Mouse (Mus musculus) liver, embryonic 13.5 days (tissue): ENCODE results near the gene Mrpl14. TPM values are rescaled to one million over a fixed set of nuclear protein-coding genes. Genes with fewer than 3 reads are reported as not detected.

Source experiments
- ATAC-seq: fragments of 200-750 bp; cut with Nextera tagmentation; 2 replicates; pipeline ENCODE4 v1.8.0; 2017; ENCODE audit warnings: low read depth, mild to moderate bottlenecking, moderate number of reproducible peaks, moderate library complexity
- DNase-seq: peaks from one replicate; pipeline ENCODE4 v3.0.0; 2022
- H3K27ac ChIP-seq: fragments of 300-500 bp; sonication (generic); 2 replicates; pipeline ENCODE4 v1.5.1; 2015; ENCODE audit warnings: moderate library complexity, mild to moderate bottlenecking, inconsistent platforms
- H3K27me3 ChIP-seq: fragments of 300-500 bp; sonication (generic); 2 replicates; pipeline ENCODE4 v1.6.1; 2015; ENCODE audit warnings: mild to moderate bottlenecking, inconsistent platforms
- H3K36me3 ChIP-seq: fragments of 300-500 bp; sonication (generic); 2 replicates; pipeline ENCODE4 v1.6.1; 2015; ENCODE audit warnings: mild to moderate bottlenecking, inconsistent platforms
- H3K4me1 ChIP-seq: fragments of 300-500 bp; sonication (generic); replicated peaks from 2 replicates; pipeline ENCODE4 v1.6.1; 2015; ENCODE audit warnings: inconsistent platforms
- H3K4me2 ChIP-seq: fragments of 300-500 bp; sonication (generic); 2 replicates; pipeline ENCODE4 v1.6.1; 2015; ENCODE audit warnings: inconsistent platforms, mild to moderate bottlenecking, moderate library complexity
- H3K4me3 ChIP-seq: fragments of 300-500 bp; sonication (generic); replicated peaks from 2 replicates; pipeline ENCODE4 v1.5.1; 2015; ENCODE audit warnings: mild to moderate bottlenecking, inconsistent platforms
- H3K9ac ChIP-seq: fragments of 300-500 bp; sonication (generic); 2 replicates; pipeline ENCODE4 v1.6.1; 2015; ENCODE audit warnings: mild to moderate bottlenecking, inconsistent platforms
- H3K9me3 ChIP-seq: fragments of 300-500 bp; sonication (generic); replicated peaks from 2 replicates; pipeline ENCODE4 v1.6.1; 2016; ENCODE audit warnings: inconsistent platforms
- WGBS: fragments of 180-500 bp; shearing (Covaris S2); methylation state at CpG from one replicate; pipeline ENCODE4 v1.1.7; 2015; ENCODE audit not compliant: insufficient replicate concordance; 5-methylcytosine and 5-hydroxymethylcytosine counted together
- polyA plus RNA-seq: library from polyadenylated mRNA; unstranded; fragments of >200 nt; fragmentation: Nextera tagmentation; extraction: Ambion mirVana; gene quantifications from 2 replicates; pipeline ENCODE4 v1.2.1, GENCODE M21; 2015

The Mrpl14 gene
- polyA plus RNA-seq, 1 experiment from 2014 or later, result 133 TPM

- peaks cover 18% of the 10 kb centered on the region for H3K36me3 ChIP-seq
- H3K4me2 ChIP-seq, result no peak overlapping the region
- ATAC-seq (peak; percentile 38; the same call in 1 of the 2 replicates), DNase-seq (no peak)
- no peak overlapping the region for H3K4me3 ChIP-seq
- H3K9ac ChIP-seq, result no peak overlapping the region
- no peaks in the 10 kb centered on the region for H3K9me3 ChIP-seq
- H3K4me1 ChIP-seq, result peaks cover 34% of the 10 kb centered on the region
- H3K27ac ChIP-seq, result 0 out of 2 replicates have a peak overlapping the region, but pooled peaks have one; percentile 36
- H3K27me3 ChIP-seq, result no peaks in the 10 kb centered on the region
- 38% methylated on average over 4 of the region's 4 CpGs for WGBS
Observed at GRCm38 (mm10) chr17:45702254-45702653, 16.1 kb downstream of the Mrpl14 start.

- H3K4me1 ChIP-seq, result peaks cover 34% of the 10 kb centered on the region
- H3K9ac ChIP-seq, result no peak overlapping the region
- H3K27me3 ChIP-seq, result no peaks in the 10 kb centered on the region
- H3K9me3 ChIP-seq, result no peaks in the 10 kb centered on the region
- H3K27ac ChIP-seq, result no peak overlapping the region
- DNase-seq, result no peak
- ATAC-seq, result peak; percentile 48; the same call in 1 of the 2 replicates
- H3K4me3 ChIP-seq, result no peak overlapping the region
- WGBS, result 16% methylated on average over 7 of the region's 7 CpGs
- H3K36me3 ChIP-seq, result peaks cover 10% of the 10 kb centered on the region
- H3K4me2 ChIP-seq, result 0 out of 2 replicates have a peak overlapping the region, but pooled peaks have one; percentile 10
Observed at GRCm38 (mm10) chr17:45703187-45703586, 17.1 kb downstream of the Mrpl14 start.

DNA sequence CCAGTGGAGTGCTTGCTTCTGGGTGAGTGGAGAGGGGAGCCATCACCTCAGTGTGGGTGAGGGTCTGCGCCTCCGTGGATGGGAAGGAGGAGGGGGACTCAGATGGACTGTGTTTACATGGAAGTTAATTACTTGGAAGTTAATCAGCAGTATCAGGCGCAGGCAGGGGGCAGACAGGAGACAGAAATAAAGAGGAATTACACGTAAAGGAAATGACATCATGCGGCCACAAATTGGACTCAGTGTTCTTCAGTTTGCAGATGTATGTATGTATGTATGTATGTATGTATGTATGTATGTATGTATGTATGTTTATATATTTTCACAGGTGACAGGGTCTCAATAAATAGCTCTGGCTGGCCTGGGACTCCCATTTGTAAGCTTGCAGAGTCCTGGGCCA is 20.7 kb downstream of the Mrpl14 start:
- Histone ChIP-seq H3K4me3 (no peak overlapping the region), H3K9me3 (no peaks in the 10 kb centered on the region), H3K27me3 (no peaks in the 10 kb centered on the region), H3K4me2 (no peak overlapping the region), H3K27ac (no peak overlapping the region), H3K4me1 (peaks cover 20% of the 10 kb centered on the region), H3K36me3 (no peaks in the 10 kb centered on the region), H3K9ac (no peak overlapping the region)
- DNase-seq (no peak), ATAC-seq (no peak)
- WGBS, result 41% methylated on average over 5 of the region's 5 CpGs

- 19% methylated on average over 3 of the region's 3 CpGs for WGBS
- no peaks in the 10 kb centered on the region for H3K9me3 ChIP-seq
- no peak overlapping the region for H3K4me2 ChIP-seq
- peaks cover 15% of the 10 kb centered on the region for H3K4me1 ChIP-seq
- ATAC-seq, result no peak
- H3K9ac ChIP-seq, result no peak overlapping the region
- no peak overlapping the region for H3K27ac ChIP-seq
- H3K36me3 ChIP-seq, result no peaks in the 10 kb centered on the region
- DNase-seq, result no peak
- no peak overlapping the region for H3K4me3 ChIP-seq
- no peaks in the 10 kb centered on the region for H3K27me3 ChIP-seq
Observed at GRCm38 (mm10) chr17:45707376-45707775, 21.3 kb downstream of the Mrpl14 start.

DNA sequence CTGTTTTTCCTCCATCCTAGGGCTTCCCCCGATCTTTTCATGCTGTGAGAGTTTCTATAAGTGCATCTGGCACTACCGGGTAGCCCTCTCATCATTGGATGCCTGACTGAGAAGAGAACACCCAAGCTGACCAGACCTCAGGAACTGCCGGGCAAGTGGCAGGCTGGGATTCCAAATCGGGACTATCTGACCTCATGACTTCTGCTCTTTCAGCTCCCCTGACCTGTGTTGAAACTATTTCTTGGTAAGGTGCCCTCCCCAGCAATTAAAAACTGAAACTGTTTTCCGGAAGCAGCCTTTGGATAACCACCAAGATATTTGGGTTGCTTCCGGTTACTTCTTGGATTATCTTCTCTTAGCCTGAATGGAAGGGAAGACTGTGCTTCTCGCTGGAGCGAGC is 22.1 kb downstream of the Mrpl14 start:
- Histone ChIP-seq H3K27me3 (no peaks in the 10 kb centered on the region), H3K4me1 (peaks cover 7% of the 10 kb centered on the region), H3K9ac (no peak overlapping the region), H3K9me3 (no peaks in the 10 kb centered on the region), H3K4me3 (no peak overlapping the region), H3K4me2 (no peak overlapping the region), H3K36me3 (no peaks in the 10 kb centered on the region), H3K27ac (no peak overlapping the region)
- DNase-seq (no peak), ATAC-seq (no peak)
- WGBS, result 75% methylated on average over 8 of the region's 8 CpGs

DNA sequence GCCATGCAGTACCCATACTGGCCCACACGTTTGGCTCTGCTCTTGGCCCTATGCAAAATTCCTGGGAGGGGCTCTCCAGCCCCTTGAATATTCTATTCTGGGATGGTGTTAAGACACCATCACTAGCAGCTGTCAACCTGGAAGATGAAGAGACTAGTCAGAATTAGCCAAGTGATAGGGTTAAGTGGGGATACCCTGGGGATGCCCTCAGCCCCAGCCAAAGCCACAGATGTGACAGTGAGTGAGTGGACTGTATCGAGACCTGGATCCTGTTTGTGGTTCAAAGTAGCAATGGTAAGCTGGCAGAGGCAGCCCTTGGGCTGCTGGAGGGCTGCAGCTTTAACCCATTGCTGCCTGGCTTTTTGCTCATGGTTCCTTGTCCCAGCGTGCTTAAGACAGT is 23.7 kb downstream of the Mrpl14 start:
- no peaks in the 10 kb centered on the region for H3K27me3 ChIP-seq

DNA sequence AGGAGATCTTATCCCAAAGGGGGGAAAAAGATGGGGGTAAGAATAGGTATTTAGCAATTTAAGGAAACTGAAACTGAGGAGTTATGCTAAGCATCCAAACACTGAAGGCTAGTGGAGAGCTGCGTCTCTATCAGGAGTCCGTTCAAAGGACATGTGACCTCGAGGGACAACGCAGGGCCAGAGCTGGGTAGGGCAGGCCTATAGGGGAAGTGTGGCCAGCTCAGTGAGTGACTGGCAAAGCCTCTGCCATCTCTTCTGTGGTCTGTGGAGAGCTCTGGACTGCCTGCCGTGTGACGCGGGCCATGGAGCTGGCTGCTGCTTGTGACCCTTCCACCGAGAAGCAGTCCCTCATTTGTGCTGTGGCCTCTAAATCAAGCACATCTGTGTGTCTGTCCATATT is 24.3 kb downstream of the Mrpl14 start:
- ATAC-seq (no peak), DNase-seq (no peak)
- H3K4me2 ChIP-seq, result no peak overlapping the region
- H3K4me3 ChIP-seq, result no peak overlapping the region
- no peaks in the 10 kb centered on the region for H3K27me3 ChIP-seq
- no peaks in the 10 kb centered on the region; the same call in 1 of the 2 replicates for H3K4me1 ChIP-seq
- no peak overlapping the region for H3K9ac ChIP-seq
- no peaks in the 10 kb centered on the region for H3K36me3 ChIP-seq
- WGBS, result 56% methylated on average over 8 of the region's 8 CpGs
- no peaks in the 10 kb centered on the region for H3K9me3 ChIP-seq
- no peak overlapping the region for H3K27ac ChIP-seq

More for the DNA sequence above, 23.7 kb downstream of the Mrpl14 start:
- Histone ChIP-seq H3K4me1 (peaks cover 3% of the 10 kb centered on the region; the same call in 1 of the 2 replicates), H3K4me2 (no peak overlapping the region), H3K4me3 (no peak overlapping the region), H3K9me3 (no peaks in the 10 kb centered on the region), H3K36me3 (no peaks in the 10 kb centered on the region), H3K27ac (no peak overlapping the region), H3K9ac (no peak overlapping the region)
- ATAC-seq (no peak), DNase-seq (no peak)
- 36% methylated on average over 3 of the region's 3 CpGs for WGBS

DNA sequence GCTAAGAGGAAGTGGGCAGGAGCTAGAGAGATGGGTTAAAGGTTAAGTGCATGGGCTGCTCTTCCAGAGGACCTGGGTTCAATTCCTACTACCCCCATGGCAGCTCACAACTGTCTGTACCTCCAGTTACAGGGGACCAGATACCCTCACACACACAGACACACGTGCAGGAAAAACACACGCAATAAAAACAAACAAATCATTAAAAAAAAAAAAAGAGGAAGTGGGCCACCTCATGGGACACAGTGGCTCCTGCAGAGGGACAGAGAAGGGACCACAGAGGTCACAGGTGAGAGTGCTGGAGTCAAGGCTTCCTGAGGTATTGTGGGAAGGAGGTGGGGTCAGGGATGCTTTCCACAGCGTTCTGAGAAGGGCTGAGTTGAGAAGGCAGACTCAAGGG is 25.4 kb downstream of the Mrpl14 start:
- H3K9me3 ChIP-seq, result no peaks in the 10 kb centered on the region
- no peaks in the 10 kb centered on the region for H3K27me3 ChIP-seq
- WGBS, result 26% methylated on average over 3 of the region's 3 CpGs
- ATAC-seq (no peak), DNase-seq (no peak)
- no peak overlapping the region for H3K9ac ChIP-seq
- H3K27ac ChIP-seq, result no peak overlapping the region
- H3K36me3 ChIP-seq, result no peaks in the 10 kb centered on the region
- H3K4me2 ChIP-seq, result no peak overlapping the region
- H3K4me3 ChIP-seq, result no peak overlapping the region
- H3K4me1 ChIP-seq, result no peaks in the 10 kb centered on the region; the same call in 1 of the 2 replicates

DNA sequence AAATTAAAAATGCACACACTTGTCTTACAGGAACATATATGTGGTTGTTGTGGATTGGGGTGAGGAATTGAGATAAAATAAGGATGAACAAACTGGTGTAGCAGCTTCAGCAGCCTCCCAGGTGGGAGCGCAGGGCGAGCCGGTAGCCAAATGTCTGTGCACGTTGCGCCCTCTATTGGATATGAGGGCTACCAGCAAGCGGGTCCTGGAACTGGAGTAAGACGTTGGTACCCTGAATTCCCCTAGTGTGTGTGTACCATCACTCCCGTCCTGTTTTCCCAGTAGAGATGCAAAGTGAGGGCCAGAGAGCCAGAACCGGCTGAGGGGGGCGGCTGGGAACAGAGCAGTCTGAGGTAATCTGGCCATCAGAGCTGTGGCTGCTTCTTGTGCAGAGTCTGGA is 32.2 kb downstream of the Mrpl14 start:
- Histone ChIP-seq H3K4me2 (no peak overlapping the region), H3K4me3 (no peak overlapping the region), H3K36me3 (no peaks in the 10 kb centered on the region), H3K27me3 (no peaks in the 10 kb centered on the region), H3K27ac (no peak overlapping the region), H3K4me1 (peaks cover 1% of the 10 kb centered on the region), H3K9me3 (no peaks in the 10 kb centered on the region), H3K9ac (no peak overlapping the region)
- peak; percentile 45 for DNase-seq
- ATAC-seq, result no peak
- WGBS, result 7% methylated on average over 10 of the region's 10 CpGs

- DNase-seq (peak; percentile 69), ATAC-seq (no peak)
- Histone ChIP-seq H3K4me1 (peaks cover 41% of the 10 kb centered on the region), H3K36me3 (no peaks in the 10 kb centered on the region), H3K4me2 (peak overlapping the region; percentile 75), H3K9ac (peak overlapping the region; percentile 69), H3K9me3 (no peaks in the 10 kb centered on the region), H3K27me3 (no peaks in the 10 kb centered on the region), H3K27ac (no peak overlapping the region), H3K4me3 (peak overlapping the region; percentile 50)
- WGBS, result 6% methylated on average over 25 of the region's 25 CpGs
Observed at GRCm38 (mm10) chr17:45723732-45724573, 37.8 kb downstream of the Mrpl14 start.

DNA sequence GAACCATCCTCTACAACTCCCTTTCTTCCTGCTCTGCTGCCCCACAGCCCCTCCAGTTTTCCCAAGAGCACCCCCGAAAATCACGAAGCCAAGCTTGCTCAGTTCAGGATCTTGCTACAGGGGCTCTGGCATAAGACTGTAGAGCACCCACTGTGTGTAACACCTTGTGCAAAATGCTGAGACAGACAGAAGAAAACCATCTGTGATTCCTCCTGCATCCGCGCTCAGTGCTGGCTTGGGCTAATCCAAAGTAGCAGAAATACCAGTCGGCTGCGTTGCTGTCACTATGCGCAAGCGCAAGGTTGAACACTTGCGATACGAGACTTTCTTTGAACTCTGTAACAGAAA is 38.4 kb downstream of the Mrpl14 start:
- WGBS, result 84% methylated on average over 10 of the region's 10 CpGs
- Histone ChIP-seq H3K4me1 (peaks cover 41% of the 10 kb centered on the region), H3K9me3 (no peaks in the 10 kb centered on the region), H3K4me3 (no peak overlapping the region), H3K4me2 (peak overlapping the region; percentile 75), H3K9ac (no peak overlapping the region), H3K36me3 (no peaks in the 10 kb centered on the region), H3K27ac (no peak overlapping the region), H3K27me3 (no peaks in the 10 kb centered on the region)
- no peak for DNase-seq
- no peak for ATAC-seq

DNA sequence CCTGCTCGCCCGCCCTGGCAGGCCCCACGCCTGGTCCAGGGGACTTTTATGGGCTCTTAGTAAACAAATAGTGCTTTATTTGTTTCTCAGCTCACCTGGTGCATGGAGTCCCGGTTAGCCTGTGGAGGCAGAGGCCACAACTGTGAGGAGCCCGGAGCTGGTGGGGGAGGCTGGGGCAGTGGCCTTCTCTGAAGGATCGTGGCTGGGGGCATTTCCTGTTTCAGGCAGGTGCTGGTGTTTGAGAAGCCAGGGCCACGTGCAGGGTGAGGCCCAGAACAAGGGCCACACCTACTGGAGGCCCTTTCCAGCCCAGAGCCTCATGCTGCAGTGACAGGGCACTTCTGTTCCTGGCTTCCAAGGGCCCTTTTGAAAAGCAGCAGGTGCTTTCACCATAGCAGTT is 40.1 kb downstream of the Mrpl14 start:
- peaks cover 5% of the 10 kb centered on the region; the same call in 1 of the 2 replicates for H3K27me3 ChIP-seq
- peak overlapping the region; percentile 63 for H3K9ac ChIP-seq
- DNase-seq (peak; percentile 71), ATAC-seq (peak; percentile 86)
- 35% methylated on average over 7 of the region's 7 CpGs for WGBS
- peak overlapping the region; percentile 46 for H3K4me2 ChIP-seq
- peaks cover 41% of the 10 kb centered on the region for H3K4me1 ChIP-seq
- peak overlapping the region; percentile 73 for H3K27ac ChIP-seq
- H3K4me3 ChIP-seq, result no peak overlapping the region
- H3K9me3 ChIP-seq, result no peaks in the 10 kb centered on the region
- H3K36me3 ChIP-seq, result no peaks in the 10 kb centered on the region
